Mouse (Mus musculus): ENCODE results near the gene Ptpn22.

DNA sequence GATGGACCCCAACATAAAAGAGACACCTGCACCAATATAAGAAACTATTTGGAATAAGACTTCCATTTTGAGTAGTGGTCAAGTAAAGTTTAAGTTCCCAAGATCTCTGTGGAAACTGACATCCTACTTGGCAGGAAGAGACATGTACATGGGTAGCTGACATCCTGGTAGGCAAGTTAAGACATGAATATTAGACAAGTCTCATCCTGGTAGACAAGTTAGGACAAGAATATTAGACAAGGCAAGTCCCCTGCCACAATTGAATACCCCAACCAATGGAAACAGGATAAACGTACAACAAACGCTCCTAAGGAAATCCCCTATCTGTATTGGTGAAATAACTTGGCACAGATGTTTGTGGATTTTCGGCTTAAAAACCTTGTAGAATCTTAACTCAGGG, 33.8 kb downstream of the Ptpn22 start:
- no peak for TF ChIP-seq CTCF (IDR thresholded peaks at IDR 0.05; ENCODE audit: borderline replicate concordance, control insufficient read depth, extremely low read depth, insufficient read depth, low read length, poor library complexity)
- TF ChIP-seq POLR2A (IDR thresholded peaks at IDR 0.05; ENCODE audit: control insufficient read depth, extremely low read depth, insufficient read depth, low read length, poor library complexity): no peak

Data from thymus, adult 2 months (tissue).